Mouse (Mus musculus) heart, postnatal 0 days (tissue): ENCODE measurements at regions not wholly inside any gene's neighbourhood (a gene's known extent, or its start where the extent isn't known, plus 50 kb on each side); places are given as distances from the start of the nearest gene placed in this dataset.

ENCODE experiments used
- CTCF ChIP-seq: IDR thresholded peaks from 2 replicates; pipeline ENCODE4 v1.5.1; 2016; ENCODE audit warnings: antibody characterized with exemption, control low read depth, low read depth
- EP300 ChIP-seq: IDR thresholded peaks from 2 replicates; pipeline ENCODE4 v1.6.1; 2016; ENCODE audit warnings: antibody characterized with exemption, low read depth

- TF ChIP-seq EP300 (no peak), CTCF (no peak)
These were observed 1084.9 kb upstream of the Cited2 start for GRCm38 (mm10) chr10:16638111-16638510.
